Mouse (Mus musculus) adipocyte (in vitro differentiated cells): Measurements from ENCODE around the gene Mrtfb.

Source experiments
- DNase-seq: peaks from one replicate; pipeline ENCODE4 v3.0.0-alpha.2; 2016; ENCODE audit warnings: low spot score

The Mrtfb gene

DNA sequence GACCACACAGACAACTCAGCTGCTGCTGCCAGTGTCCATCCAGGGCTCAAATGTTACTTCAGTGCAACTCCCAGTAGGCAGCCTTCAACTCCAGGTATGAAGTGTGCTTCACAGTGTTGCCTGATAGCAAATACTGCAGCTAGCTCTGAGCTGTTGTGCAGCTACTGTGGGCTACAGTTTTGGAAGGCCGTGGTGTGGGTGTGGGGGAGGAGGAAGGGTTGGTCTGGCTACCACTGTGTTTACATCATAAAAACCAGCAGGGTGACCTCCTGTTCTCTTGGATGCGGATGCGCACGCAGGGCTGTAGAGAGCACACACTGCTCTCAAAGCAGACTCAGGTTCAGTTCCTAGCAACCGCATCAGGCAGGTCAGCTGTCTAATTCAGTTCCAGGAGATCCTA lies 145.3 kb downstream of the Mrtfb start:
- DNase-seq, result no peak

GRCm38 (mm10) chr16:13404656-13405055 lies 148.4 kb downstream of the Mrtfb start:
- no peak for DNase-seq

GRCm38 (mm10) chr16:13405403-13405802 lies 149.1 kb downstream of the Mrtfb start:
- DNase-seq, result no peak

- DNase-seq, result peak; percentile 87
Measured at GRCm38 (mm10) chr16:13409530-13410163, 153.4 kb downstream of the Mrtfb start.

GRCm38 (mm10) chr16:13410760-13411159 lies 154.5 kb downstream of the Mrtfb start:
- DNase-seq, result no peak

GRCm38 (mm10) chr16:13411531-13411930 lies 155.2 kb downstream of the Mrtfb start:
- no peak for DNase-seq

DNA sequence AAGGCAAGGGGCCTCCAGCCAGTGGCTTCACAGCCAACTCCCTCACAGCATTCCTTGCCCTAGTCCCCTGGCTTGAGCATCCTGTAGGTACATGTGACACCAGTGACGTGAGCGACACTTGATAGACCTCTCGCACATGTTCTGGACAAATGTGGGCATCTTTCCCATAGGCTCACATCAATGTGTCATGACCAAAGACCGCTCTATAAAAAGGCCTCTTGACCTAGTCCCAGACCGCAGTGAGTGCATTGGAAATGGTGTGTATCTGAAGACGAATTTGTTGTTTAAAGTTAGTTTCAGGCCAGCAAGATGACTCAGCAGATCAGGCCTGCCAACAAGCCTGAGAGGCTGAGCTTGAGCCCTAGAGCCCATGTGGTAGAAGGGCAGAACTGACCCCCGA lies 158.3 kb downstream of the Mrtfb start:
- peak; percentile 45 for DNase-seq

GRCm38 (mm10) chr16:13414972-13415371 lies 158.7 kb downstream of the Mrtfb start:
- DNase-seq, result no peak

- no peak for DNase-seq
Measured at GRCm38 (mm10) chr16:13415465-13415864, 159.2 kb downstream of the Mrtfb start.

DNA sequence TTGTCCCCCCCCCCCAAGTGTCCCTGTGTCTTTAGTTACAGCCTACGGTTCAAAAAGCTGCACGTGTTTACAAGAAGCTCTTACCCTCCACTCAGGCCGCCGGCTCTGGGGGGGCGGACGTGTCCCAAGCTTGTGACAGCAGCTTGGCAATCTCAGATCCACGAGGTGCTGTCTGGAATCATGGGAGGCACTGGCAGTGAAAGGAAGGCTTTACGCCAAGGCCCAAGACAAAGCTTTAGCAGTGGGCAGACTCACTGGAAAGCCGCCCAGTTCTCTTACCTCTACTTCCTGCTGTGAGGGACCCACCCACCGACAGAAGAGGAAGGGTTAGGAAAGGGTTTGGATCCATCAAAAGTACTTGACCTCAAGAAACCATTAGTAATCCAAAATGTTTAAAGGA lies 160.2 kb downstream of the Mrtfb start:
- no peak for DNase-seq

- no peak for DNase-seq
Measured at GRCm38 (mm10) chr16:13417904-13418303, 161.6 kb downstream of the Mrtfb start.

DNA sequence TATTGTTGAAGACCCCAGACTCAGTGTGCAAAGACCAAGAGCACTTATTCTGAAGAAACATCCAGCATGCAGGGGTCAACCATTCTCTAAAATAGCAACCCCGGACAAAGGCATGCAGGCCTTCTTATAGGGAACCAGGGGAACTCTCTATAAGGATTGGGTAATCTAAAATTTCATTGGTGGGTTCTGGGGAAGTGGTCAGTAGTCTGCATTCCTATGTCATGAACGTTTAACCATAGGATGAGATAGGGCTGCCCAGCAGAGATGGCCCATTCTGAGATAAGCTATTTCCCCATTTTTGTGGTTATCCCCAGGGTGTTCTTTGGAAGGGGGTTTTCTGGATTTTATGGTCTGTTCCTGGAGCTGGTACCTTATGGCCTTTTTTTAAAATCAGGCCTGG lies 163.5 kb downstream of the Mrtfb start:
- no peak for DNase-seq

DNA sequence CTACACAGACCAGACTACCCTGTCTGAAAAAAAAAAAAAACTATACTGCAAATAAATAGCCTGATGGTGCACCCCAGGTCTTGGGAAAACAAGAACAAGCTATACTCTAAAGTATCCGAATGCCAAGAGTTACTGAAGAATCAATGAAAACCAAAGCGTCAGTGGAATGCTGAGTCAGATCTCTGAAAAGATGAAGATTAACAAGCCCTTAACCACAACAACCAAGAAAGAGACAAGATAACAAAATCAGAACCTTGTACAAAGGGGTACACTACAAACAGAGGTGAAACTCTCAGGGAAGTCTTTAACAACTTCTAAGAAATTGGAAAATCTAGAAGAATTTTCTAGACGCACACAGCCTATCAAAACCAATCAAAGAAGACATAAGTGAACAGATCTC lies 166.2 kb downstream of the Mrtfb start:
- no peak for DNase-seq

GRCm38 (mm10) chr16:13423587-13424355 lies 167.5 kb downstream of the Mrtfb start:
- no peak for DNase-seq

- DNase-seq, result no peak
Measured at GRCm38 (mm10) chr16:13425804-13426203, 169.5 kb downstream of the Mrtfb start.

DNA sequence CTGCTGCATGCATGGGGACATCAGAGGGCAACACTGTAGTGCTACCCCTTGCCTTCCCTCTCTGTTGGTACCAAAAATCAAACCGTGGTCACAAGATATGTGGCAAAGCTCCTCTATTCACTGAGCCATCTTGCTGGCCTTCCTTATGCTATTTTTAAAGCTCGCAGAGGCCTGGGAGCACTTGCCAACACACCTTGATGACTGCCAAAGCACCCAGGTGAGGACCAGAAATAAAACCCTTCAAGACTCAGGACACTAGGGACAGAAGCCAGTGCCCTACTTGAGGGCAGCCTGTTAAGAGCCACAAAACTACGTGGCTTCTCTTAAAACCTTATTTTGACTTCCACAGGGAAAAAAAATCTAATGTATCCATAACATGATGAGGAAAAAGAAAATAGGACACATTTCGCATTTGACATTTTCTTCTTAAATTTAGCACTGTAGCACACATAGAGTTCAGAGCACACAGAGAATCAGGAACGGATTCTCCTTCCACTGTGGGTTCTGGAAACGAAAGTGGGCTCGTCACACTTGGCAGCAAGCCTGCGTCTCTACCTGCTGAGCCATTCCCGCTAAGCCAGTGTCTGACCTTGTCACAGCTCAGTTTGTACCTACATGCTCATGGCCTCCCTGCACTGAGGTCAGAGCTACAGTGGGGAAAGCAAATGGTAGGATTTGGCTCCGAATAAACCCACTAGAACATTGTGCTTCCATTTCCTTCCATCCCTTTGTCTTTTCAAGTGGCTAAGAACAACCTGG lies 170.7 kb downstream of the Mrtfb start:
- no peak for DNase-seq

GRCm38 (mm10) chr16:13428077-13428476 lies 171.8 kb downstream of the Mrtfb start:
- no peak for DNase-seq

DNA sequence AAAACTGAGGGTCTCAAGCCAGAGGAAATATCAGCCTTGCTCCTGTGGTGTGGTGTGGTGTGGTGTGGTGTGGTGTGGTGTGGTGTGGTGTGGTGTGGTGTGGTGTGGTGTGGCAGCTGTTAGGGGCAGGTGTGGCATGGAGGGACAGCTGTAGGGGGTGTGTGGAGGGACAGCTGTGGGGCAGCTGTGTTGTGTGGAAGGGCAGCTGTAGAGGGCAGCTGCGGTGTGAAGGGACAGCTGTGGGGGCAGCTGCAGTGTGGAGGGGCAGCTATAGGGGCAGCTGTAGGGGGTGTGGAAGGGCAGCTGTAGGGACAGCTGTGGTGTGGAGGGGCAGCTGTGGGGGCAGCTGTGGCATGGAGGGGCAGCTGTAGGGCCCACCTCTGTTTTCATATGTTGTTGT lies 172.5 kb downstream of the Mrtfb start:
- no peak for DNase-seq

DNA sequence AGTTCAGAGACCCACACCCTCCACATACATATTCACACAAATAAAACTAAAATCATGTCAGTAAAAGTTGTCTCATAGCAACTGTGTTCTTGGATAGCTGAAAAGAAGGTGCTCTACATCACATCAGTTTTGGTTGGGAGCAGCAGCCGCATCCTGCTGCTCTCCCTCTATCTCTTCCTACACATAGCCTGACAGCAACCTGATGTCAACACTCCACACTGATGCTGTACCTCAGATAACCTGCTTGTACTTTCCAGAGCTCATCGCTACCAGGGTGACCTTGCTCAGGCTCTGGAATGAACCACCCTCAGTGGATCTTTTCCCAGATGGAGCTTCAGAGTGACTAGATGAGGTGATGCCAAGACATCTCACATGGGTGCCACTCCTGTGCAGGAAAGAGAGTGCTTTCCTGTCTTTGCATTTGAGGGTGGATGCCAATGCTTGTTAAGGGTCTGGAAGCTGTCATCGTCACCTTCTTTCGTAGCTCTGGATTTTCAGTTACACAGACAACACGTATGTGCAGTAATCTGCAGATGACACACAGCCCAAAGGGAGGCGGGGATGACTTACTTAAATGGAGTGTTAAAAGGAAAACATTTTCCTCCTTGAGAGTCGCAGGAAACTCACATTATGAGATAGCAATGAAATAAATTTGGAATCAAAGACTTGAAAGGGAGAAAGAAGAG lies 173.8 kb downstream of the Mrtfb start:
- DNase-seq, result no peak

DNA sequence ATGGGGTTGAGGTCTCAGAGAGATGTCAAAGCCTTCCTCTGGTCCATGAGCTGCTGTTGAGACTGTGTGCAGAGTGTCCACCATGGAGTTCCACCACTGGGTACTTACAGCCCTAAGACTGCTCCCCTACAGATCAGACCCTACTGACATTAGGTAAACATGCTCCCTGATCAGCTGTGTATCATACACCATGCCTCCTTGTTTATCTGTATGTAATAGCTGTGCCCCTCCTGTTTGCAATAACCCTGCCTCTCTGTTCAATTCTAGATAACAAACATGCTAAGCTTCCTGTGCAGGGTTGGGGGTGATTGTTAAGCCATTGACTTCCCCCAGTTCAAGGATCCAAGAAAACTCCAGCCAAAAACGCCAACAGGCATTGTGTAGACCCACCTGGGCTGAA lies 174.7 kb downstream of the Mrtfb start:
- DNase-seq, result no peak

GRCm38 (mm10) chr16:13435627-13436026 lies 179.3 kb downstream of the Mrtfb start:
- DNase-seq, result no peak

DNA sequence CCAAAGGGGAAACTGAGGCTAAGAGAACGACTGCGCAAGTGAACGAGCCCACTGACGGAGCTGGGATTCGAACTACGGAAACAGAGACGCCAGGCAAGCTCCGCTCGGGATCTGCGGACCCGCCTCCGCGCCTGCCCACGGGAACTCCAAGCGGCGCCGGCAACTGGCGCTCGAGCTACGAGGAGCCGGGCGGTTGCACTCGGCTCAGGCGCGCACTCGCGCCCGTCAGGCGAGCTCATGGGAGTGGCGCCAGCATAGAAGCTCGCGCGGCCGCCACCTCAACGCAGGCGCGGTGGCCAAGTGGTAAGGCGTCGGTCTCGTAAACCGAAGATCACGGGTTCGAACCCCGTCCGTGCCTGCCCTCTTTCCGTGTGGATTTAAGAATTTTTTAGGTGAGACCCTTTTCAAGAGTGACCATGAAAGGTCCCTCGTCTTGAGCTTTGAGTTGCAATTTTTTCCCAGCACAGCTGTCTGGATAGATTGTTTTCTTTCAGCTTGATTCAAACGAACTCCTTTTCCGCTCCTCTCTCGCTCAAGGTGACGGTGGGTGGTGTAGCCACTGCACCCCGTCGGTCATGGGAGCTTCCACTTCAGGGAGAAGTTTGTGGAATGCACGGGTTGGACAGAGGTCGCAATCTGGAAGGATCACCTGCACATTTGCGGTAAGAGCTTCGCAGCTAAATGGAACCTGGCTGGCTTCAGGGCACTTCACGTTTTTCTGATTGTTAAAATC lies 180.9 kb downstream of the Mrtfb start:
- DNase-seq, result peak; percentile 93
